Mouse (Mus musculus): Measurements from ENCODE around the gene Tmem125. TPM values are rescaled to one million over a fixed set of nuclear protein-coding genes. Genes with fewer than 3 reads are reported as not detected.

Gene Tmem125
- polyA plus RNA-seq, 1 experiment from 2014 or later = 8.9 TPM

- H3K36me3 ChIP-seq (ENCODE audit: insufficient read depth, low read length) = no peaks in the 10 kb centered on the region
- no peak overlapping the region for H3K4me2 ChIP-seq (replicated peaks; ENCODE audit: low read depth, low read length)
- H3K9me3 ChIP-seq (ENCODE audit: low read length) = no peaks in the 10 kb centered on the region
- H3K4me1 ChIP-seq (ENCODE audit: insufficient read depth, low read length) = peaks cover 12% of the 10 kb centered on the region
- WGBS = 19% methylated on average over 10 of the region's 10 CpGs
- H3K27me3 ChIP-seq (ENCODE audit: insufficient read depth, low read length) = no peaks in the 10 kb centered on the region
- H3K4me3 ChIP-seq (ENCODE audit: low read length) = no peak overlapping the region
- no peak for ATAC-seq (ENCODE audit: low FRiP score, low TSS enrichment)
- H3K27ac ChIP-seq (ENCODE audit: low read length) = no peak overlapping the region
- no peak overlapping the region for H3K9ac ChIP-seq (replicated peaks; ENCODE audit: low read length)
These were observed 3.9 kb downstream of the Tmem125 start for GRCm38 (mm10) chr4:118539904-118540303.

- H3K36me3 ChIP-seq (ENCODE audit: insufficient read depth, low read length) = no peaks in the 10 kb centered on the region
- peak overlapping the region; percentile 27; the same call in 1 of the 2 replicates for H3K27ac ChIP-seq (ENCODE audit: low read length)
- H3K27me3 ChIP-seq (ENCODE audit: insufficient read depth, low read length) = no peaks in the 10 kb centered on the region
- H3K9me3 ChIP-seq (ENCODE audit: low read length) = no peaks in the 10 kb centered on the region
- no peak for ATAC-seq (ENCODE audit: low FRiP score, low TSS enrichment)
- no peak overlapping the region; the same call in 1 of the 2 replicates for H3K9ac ChIP-seq (replicated peaks; ENCODE audit: low read length)
- peaks cover 13% of the 10 kb centered on the region for H3K4me1 ChIP-seq (ENCODE audit: insufficient read depth, low read length)
- no peak overlapping the region for H3K4me2 ChIP-seq (replicated peaks; ENCODE audit: low read depth, low read length)
- H3K4me3 ChIP-seq (ENCODE audit: low read length) = no peak overlapping the region
- WGBS = 30% methylated on average over 6 of the region's 6 CpGs
These were observed 6.0 kb downstream of the Tmem125 start for GRCm38 (mm10) chr4:118537801-118538200.

GRCm38 (mm10) chr4:118535610-118536009 lies 8.2 kb downstream of the Tmem125 start:
- Histone ChIP-seq H3K9ac (replicated peaks; ENCODE audit: low read length) (no peak overlapping the region), H3K4me2 (replicated peaks; ENCODE audit: low read depth, low read length) (no peak overlapping the region), H3K4me1 (ENCODE audit: insufficient read depth, low read length) (peaks cover 21% of the 10 kb centered on the region), H3K27ac (ENCODE audit: low read length) (peak overlapping the region; percentile 38; the same call in 1 of the 2 replicates), H3K36me3 (ENCODE audit: insufficient read depth, low read length) (no peaks in the 10 kb centered on the region), H3K4me3 (ENCODE audit: low read length) (no peak overlapping the region), H3K27me3 (ENCODE audit: insufficient read depth, low read length) (no peaks in the 10 kb centered on the region), H3K9me3 (ENCODE audit: low read length) (no peaks in the 10 kb centered on the region)
- peak; percentile 49; the same call in 1 of the 2 replicates for ATAC-seq (ENCODE audit: low FRiP score, low TSS enrichment)
- 68% methylated on average over 6 of the region's 6 CpGs for WGBS

DNA sequence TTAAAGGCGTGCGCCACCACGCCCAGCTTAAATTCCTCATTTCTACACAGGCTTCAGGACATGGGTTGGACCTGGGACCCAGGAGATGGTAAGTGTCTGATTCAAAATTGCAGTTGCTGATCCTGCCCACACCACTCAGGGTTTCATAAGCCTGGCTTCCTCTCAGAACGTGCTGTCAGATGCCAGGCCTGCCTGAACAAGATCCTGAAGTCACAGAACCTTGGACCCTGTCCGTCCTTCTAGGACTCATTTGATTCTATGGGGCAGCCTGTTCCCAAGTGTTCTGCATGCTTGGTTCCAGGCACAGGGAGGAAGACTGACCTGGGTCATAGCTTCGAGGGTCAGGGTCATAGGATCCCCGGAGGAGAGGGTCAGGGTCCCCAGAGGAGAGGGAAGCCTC lies 10.2 kb downstream of the Tmem125 start:
- ATAC-seq (ENCODE audit: low FRiP score, low TSS enrichment) = peak; percentile 40; the same call in 1 of the 2 replicates
- H3K27ac ChIP-seq (ENCODE audit: low read length) = peak overlapping the region; percentile 57
- 67% methylated on average over 7 of the region's 7 CpGs for WGBS

GRCm38 (mm10) chr4:118533156-118533555 lies 10.7 kb downstream of the Tmem125 start:
- H3K27ac ChIP-seq (ENCODE audit: low read length) = peak overlapping the region; percentile 57
- ATAC-seq (ENCODE audit: low FRiP score, low TSS enrichment) = peak; percentile 87
- no peaks in the 10 kb centered on the region for H3K9me3 ChIP-seq (ENCODE audit: low read length)
- H3K4me2 ChIP-seq (replicated peaks; ENCODE audit: low read depth, low read length) = no peak overlapping the region
- no peak overlapping the region for H3K4me3 ChIP-seq (ENCODE audit: low read length)
- H3K36me3 ChIP-seq (ENCODE audit: insufficient read depth, low read length) = no peaks in the 10 kb centered on the region
- H3K4me1 ChIP-seq (ENCODE audit: insufficient read depth, low read length) = peaks cover 19% of the 10 kb centered on the region
- no peaks in the 10 kb centered on the region for H3K27me3 ChIP-seq (ENCODE audit: insufficient read depth, low read length)
- WGBS = 18% methylated on average over 3 of the region's 4 CpGs
- H3K9ac ChIP-seq (replicated peaks; ENCODE audit: low read length) = no peak overlapping the region

More for the DNA sequence above, 10.2 kb downstream of the Tmem125 start:
- Histone ChIP-seq H3K9ac (replicated peaks; ENCODE audit: low read length) (no peak overlapping the region), H3K36me3 (ENCODE audit: insufficient read depth, low read length) (no peaks in the 10 kb centered on the region), H3K9me3 (ENCODE audit: low read length) (no peaks in the 10 kb centered on the region), H3K4me1 (ENCODE audit: insufficient read depth, low read length) (peaks cover 19% of the 10 kb centered on the region), H3K4me2 (replicated peaks; ENCODE audit: low read depth, low read length) (no peak overlapping the region), H3K27me3 (ENCODE audit: insufficient read depth, low read length) (no peaks in the 10 kb centered on the region), H3K4me3 (ENCODE audit: low read length) (no peak overlapping the region)

DNA sequence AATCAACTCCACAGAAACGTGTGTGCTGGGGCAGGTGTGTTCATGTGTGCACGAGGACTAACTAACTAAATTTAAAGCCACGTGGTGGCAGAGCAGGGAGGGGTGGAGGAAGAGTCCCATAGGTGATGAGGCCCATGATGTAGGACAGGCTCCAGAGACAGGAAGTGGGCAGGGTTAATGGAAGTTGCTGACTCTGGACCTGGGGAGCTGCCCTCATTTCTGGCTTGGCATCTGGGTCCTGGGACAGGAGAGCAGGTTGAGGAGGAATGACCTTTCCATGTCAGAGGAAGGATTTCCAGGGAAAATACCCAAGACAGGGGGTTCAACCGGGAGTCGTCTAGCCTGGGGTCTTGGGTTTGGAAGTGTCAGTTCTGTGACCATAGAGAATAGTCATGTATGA lies 11.2 kb downstream of the Tmem125 start:
- Histone ChIP-seq H3K27me3 (ENCODE audit: insufficient read depth, low read length) (no peaks in the 10 kb centered on the region), H3K36me3 (ENCODE audit: insufficient read depth, low read length) (no peaks in the 10 kb centered on the region), H3K9me3 (ENCODE audit: low read length) (no peaks in the 10 kb centered on the region), H3K4me1 (ENCODE audit: insufficient read depth, low read length) (peaks cover 19% of the 10 kb centered on the region), H3K9ac (replicated peaks; ENCODE audit: low read length) (no peak overlapping the region), H3K27ac (ENCODE audit: low read length) (peak overlapping the region; percentile 19), H3K4me3 (ENCODE audit: low read length) (no peak overlapping the region), H3K4me2 (replicated peaks; ENCODE audit: low read depth, low read length) (no peak overlapping the region)
- WGBS = 53% methylated on average over 5 of the region's 5 CpGs
- peak; percentile 23; the same call in 1 of the 2 replicates for ATAC-seq (ENCODE audit: low FRiP score, low TSS enrichment)

GRCm38 (mm10) chr4:118527720-118528119 lies 16.1 kb downstream of the Tmem125 start:
- Histone ChIP-seq H3K4me2 (replicated peaks; ENCODE audit: low read depth, low read length) (peak overlapping the region; percentile 45), H3K4me1 (ENCODE audit: insufficient read depth, low read length) (peaks cover 18% of the 10 kb centered on the region), H3K36me3 (ENCODE audit: insufficient read depth, low read length) (no peaks in the 10 kb centered on the region), H3K27me3 (ENCODE audit: insufficient read depth, low read length) (no peaks in the 10 kb centered on the region), H3K27ac (ENCODE audit: low read length) (peak overlapping the region; percentile 83), H3K4me3 (ENCODE audit: low read length) (peak overlapping the region; percentile 37), H3K9ac (replicated peaks; ENCODE audit: low read length) (no peak overlapping the region), H3K9me3 (ENCODE audit: low read length) (no peaks in the 10 kb centered on the region)
- WGBS = 83% methylated on average over 6 of the region's 6 CpGs
- peak; percentile 68; the same call in 1 of the 2 replicates for ATAC-seq (ENCODE audit: low FRiP score, low TSS enrichment)

- H3K9ac ChIP-seq (replicated peaks; ENCODE audit: low read length) = peak overlapping the region; percentile 48
- H3K36me3 ChIP-seq (ENCODE audit: insufficient read depth, low read length) = no peaks in the 10 kb centered on the region
- 0 out of 2 replicates have a peak, but pooled peaks have one; percentile 8 for ATAC-seq (ENCODE audit: low FRiP score, low TSS enrichment)
- peaks cover 14% of the 10 kb centered on the region for H3K4me1 ChIP-seq (ENCODE audit: insufficient read depth, low read length)
- no peaks in the 10 kb centered on the region for H3K27me3 ChIP-seq (ENCODE audit: insufficient read depth, low read length)
- peak overlapping the region; percentile 45 for H3K4me2 ChIP-seq (replicated peaks; ENCODE audit: low read depth, low read length)
- H3K27ac ChIP-seq (ENCODE audit: low read length) = peak overlapping the region; percentile 83
- 38% methylated on average over 5 of the region's 5 CpGs for WGBS
- no peaks in the 10 kb centered on the region for H3K9me3 ChIP-seq (ENCODE audit: low read length)
- peak overlapping the region; percentile 37 for H3K4me3 ChIP-seq (ENCODE audit: low read length)
These were observed 16.5 kb downstream of the Tmem125 start for GRCm38 (mm10) chr4:118527335-118527681.

DNA sequence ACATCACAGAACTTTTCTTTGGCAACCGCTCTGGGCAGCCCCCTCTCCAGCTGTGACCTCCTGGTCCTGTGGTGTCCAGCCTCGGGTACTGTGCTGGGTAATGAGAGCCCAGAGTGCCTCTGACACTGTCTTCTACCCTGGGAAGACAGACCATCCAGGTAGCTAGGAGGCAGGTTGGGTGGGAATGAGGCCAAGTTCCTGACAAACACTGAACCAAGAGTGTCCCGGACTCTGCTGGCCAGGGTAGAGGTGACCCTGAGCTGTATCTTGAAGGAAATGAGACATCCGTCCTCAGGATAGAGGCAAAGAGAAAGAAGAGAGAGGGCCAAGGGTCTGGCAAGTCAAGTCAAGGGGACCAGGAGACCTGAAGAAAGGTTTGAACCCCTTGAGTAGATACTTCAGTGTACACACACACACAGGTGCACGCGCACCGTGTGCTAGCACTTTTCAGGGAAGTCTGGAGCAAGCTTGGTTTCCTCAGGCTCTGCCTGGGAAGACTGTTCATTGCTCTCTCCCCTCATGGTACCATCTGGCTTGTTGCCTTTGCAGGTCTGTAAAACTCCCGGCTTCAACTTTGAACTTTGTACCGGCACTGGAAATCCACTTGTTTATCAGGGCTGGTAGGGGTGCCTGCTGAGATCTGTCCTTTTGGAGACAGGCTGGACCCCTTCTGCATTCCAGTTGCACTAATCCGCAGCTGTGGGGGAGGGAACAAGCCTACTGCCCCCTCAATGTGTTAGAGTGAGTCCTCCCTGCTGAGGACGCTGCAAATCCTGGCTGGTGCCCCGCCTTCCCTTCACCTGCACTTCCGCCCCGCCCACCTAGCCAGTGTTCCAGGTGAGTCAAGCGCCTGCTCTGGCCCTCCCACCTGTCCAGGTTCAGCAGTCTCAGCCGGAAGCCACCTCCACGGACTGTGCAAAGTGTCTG lies 17.2 kb downstream of the Tmem125 start, which contains the start of gene 2610528J11Rik:
TSS of gene 2610528J11Rik (plus strand) at position 592 of the 927 bp plus-strand sequence.
- no peaks in the 10 kb centered on the region for H3K9me3 ChIP-seq (ENCODE audit: low read length)
- H3K4me1 ChIP-seq (ENCODE audit: insufficient read depth, low read length) = peaks cover 10% of the 10 kb centered on the region; the same call in 1 of the 2 replicates
- peak within 1 kb of the TSS; percentile 83 for H3K27ac ChIP-seq (ENCODE audit: low read length)
- H3K9ac ChIP-seq (replicated peaks; ENCODE audit: low read length) = peak within 1 kb of the TSS; percentile 48
- no peaks in the 10 kb centered on the region for H3K27me3 ChIP-seq (ENCODE audit: insufficient read depth, low read length)
- peak within 1 kb of the TSS; percentile 37 for H3K4me3 ChIP-seq (ENCODE audit: low read length)
- H3K36me3 ChIP-seq (ENCODE audit: insufficient read depth, low read length) = no peaks in the 10 kb centered on the region
- peak; percentile 74 for ATAC-seq (ENCODE audit: low FRiP score, low TSS enrichment)
- peak within 1 kb of the TSS; percentile 45 for H3K4me2 ChIP-seq (replicated peaks; ENCODE audit: low read depth, low read length)
- whole genome bisulfite sequencing = 36% methylated on average over 17 of the region's 17 CpGs

DNA sequence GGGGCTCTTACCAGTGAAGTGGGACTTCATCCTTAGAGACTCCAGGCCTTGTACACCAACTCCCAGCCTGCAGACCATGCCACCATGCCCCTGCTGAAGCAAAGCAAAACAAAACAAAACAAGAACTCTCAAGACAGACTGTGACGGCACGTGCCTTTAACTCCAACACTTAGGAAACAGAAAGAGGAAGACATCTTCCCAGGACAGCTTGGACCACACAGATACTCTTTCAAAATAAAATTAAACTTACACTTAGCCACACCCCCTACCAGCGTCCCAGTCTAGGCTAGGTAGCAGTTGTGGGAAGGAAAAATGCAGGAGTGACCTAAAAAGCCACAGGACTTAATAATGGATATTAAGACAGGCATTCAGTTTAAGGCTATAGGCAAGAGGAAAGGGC lies 18.1 kb downstream of the Tmem125 start:
- Histone ChIP-seq H3K4me1 (ENCODE audit: insufficient read depth, low read length) (peaks cover 10% of the 10 kb centered on the region; the same call in 1 of the 2 replicates), H3K36me3 (ENCODE audit: insufficient read depth, low read length) (no peaks in the 10 kb centered on the region), H3K9ac (replicated peaks; ENCODE audit: low read length) (no peak overlapping the region), H3K4me2 (replicated peaks; ENCODE audit: low read depth, low read length) (no peak overlapping the region), H3K27me3 (ENCODE audit: insufficient read depth, low read length) (no peaks in the 10 kb centered on the region), H3K4me3 (ENCODE audit: low read length) (no peak overlapping the region), H3K27ac (ENCODE audit: low read length) (no peak overlapping the region), H3K9me3 (ENCODE audit: low read length) (no peaks in the 10 kb centered on the region)
- no peak for ATAC-seq (ENCODE audit: low FRiP score, low TSS enrichment)
- 77% methylated on average over 3 of the region's 3 CpGs for WGBS

All from kidney, embryonic 16.5 days (tissue).